21 mouse cellular contexts compared by ENCODE assay signal in the genomic region with DNA sequence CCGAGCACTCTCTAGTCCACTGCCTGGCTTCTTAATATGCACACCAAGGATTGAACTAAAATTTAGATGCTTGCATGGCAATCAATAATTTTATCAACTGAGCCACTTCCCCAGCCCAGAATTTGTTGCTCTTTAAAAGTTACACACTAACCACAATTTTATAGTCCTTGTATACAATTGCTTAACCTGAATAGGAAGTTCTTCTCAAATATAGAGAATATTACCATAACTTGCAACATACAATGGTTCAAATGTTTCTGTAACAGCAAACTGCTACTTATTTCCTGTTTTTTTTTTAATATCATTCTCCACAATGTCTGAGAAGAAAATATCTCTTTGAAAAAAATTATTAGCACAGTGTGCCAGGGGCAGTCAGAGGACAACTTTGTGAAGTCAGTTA.
DNase-seq lines count a peak whose midpoint lies in the region; ATAC-seq lines count a peak whose summit lies in the region.
"Had no signal": no experiment of that assay in that cellular context is flagged by ENCODE, and none has a peak within 500 bp of the region (broad histone marks: within the 10 kb centered on the region; RNA-seq: fewer than 3 reads in every experiment).

No protein-coding gene starts in this region.

- intact Hi-C loops in heart, postnatal 25 days (cut with DNase I): no loop called here

- peak; percentile 91 for ATAC-seq in granulocyte monocyte progenitor cell, adult 5-6 weeks (replicated peaks; ENCODE audit: poor library complexity, severe bottlenecking)
- ATAC-seq in megakaryocyte progenitor cell, adult 5-6 weeks (replicated peaks; ENCODE audit: poor library complexity): peak; percentile 75
- ATAC-seq: activated CD4-positive, CD25-positive, alpha-beta regulatory T cell, adult 4 months; CD4-positive, CD25-positive, alpha-beta regulatory T cell, adult 4 months; forebrain, embryonic 14.5 days; forebrain, embryonic 16.5 days; Patski had no signal

- peak; percentile 14 for DNase-seq in 416B (ENCODE audit: low read depth)
- no peak for DNase-seq in spleen, postnatal 10 days (ENCODE audit: low spot score in 2 of 2)
- no peak for DNase-seq in heart, postnatal 25 days (ENCODE audit: low spot score)
- DNase-seq in kidney, adult 11 months: no peak
- DNase-seq: adrenal gland, adult 8-10 months; adrenal gland, postnatal 14 days; adrenal gland, postnatal 36 days; B cell, adult 2 months; cerebellum, adult 11-12 months; cerebellum, adult 2 months; cerebellum, adult 9-10 months; cerebellum, postnatal 10 days; cerebellum, postnatal 25 days; embryo, embryonic 11 days had no signal
